Mouse (Mus musculus) gastrocnemius, postnatal 4 days (tissue): ENCODE data around the gene Notch3. TPM values are rescaled to one million over a fixed set of nuclear protein-coding genes. Genes with fewer than 3 reads are reported as not detected.
"Not testable (repeated sequence)": the region's sequence is repeated elsewhere in the genome, so short reads cannot be mapped to it uniquely, and the experiment has no call there.

ENCODE experiments used
- DNase-seq, 2 experiments: peaks; one replicate each; pipeline ENCODE4 v3.0.0; 2021 to 2022; ENCODE audit warnings: low spot score in 2 of 2, mixed read lengths in 2 of 2
- total RNA-seq, 2 experiments: library from RNA; stranded (reverse); gene quantifications; 2 replicates each; pipeline ENCODE4 v1.2.3; 2021

Gene Notch3
- total RNA-seq, 2 experiments from 2014 or later, result 68.4 to 68.9 TPM

- not testable (repeated sequence) for DNase-seq
These were observed 67.7 kb downstream of the Notch3 start for GRCm38 (mm10) chr17:32098905-32099304.

- DNase-seq, result no peak
These were observed 69.0 kb downstream of the Notch3 start for GRCm38 (mm10) chr17:32097676-32098075.

DNA sequence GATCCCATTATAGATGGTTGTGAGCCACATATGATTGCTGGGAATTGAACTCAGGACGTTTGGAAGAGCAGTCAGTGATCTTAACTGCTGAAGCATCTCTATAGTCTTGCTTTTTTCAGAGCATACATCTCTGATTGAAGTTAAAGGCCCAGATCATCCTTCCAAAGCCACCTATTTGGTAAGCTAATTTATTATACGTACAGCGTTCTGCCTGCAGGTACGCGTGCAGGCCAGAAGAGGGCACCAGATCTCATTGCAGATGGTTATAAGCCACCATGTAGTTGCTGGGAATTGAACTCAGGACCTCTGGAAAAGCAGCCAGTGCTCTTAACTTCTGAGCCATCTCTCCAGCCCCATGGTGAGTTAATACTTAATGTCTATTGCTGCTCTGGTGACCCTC is 73.8 kb downstream of the Notch3 start:
- DNase-seq, result no peak

- DNase-seq, result no peak
These were observed 74.4 kb downstream of the Notch3 start for GRCm38 (mm10) chr17:32092241-32092619.

DNA sequence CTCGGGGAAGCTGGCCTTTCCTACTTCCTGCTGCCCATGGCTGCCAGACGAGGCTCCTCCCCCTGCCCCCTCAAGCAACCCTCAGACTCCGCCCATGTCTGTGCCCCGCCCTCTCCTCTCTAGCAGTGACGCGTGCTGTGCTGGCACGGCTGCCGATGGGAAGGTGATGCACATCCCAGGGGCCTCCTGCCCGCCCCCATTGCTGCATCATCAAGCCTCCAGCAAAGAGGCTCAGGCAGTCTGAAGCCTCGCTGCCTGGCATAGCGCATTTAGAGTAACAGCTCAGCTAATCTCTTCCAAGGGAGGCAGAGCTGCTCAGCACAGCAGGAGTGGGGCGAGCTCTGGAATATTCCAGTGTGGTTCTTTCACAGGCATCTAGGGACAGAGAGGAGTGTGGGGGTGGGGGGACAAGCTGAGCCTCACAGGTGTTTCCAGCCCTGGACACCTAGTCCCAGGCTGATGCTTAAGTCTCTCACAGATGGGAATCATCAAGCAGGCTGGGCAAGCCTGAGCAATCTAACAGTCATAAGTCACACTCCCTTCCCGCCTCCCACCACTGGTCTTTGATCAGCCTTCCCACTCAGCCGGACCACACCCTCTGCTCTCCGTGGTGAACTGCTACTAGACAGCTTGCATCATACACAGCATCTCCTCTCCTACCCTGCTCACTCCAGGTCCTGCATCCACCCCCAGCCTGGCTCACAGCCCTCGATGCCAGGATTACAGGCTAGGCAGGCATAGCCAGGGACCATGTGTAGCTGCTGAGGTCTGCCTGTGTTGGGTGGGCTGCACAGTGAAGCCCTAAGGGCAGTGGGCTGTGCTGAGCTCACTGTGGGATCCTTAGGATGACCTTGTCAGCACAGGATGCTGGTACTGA is 75.0 kb downstream of the Notch3 start:
- DNase-seq, result peak in 1 of 2 experiments; percentile 73

- DNase-seq, result no peak
These were observed 75.7 kb downstream of the Notch3 start for GRCm38 (mm10) chr17:32091032-32091363.

GRCm38 (mm10) chr17:32087069-32087468 is 79.6 kb downstream of the Notch3 start:
- no peak for DNase-seq

DNA sequence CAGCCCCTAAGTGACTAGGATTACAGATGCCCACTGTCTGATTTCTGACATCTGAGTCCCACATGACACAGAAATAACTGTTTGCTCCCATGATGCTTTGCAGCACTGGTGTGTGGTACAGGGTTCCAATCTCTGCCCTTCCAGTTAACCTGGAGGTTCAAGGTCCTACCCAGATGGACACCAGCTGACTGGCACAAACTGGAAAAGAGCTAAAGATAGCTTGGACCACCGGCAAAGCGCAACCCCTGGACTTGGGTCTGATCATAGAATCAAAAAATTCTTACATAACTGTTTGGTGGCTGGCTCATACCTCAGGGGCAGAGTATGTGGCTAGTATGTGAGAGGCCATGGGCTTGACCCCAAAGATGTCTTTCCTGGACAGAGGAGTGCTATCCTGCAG is 83.3 kb downstream of the Notch3 start:
- DNase-seq, result no peak

DNA sequence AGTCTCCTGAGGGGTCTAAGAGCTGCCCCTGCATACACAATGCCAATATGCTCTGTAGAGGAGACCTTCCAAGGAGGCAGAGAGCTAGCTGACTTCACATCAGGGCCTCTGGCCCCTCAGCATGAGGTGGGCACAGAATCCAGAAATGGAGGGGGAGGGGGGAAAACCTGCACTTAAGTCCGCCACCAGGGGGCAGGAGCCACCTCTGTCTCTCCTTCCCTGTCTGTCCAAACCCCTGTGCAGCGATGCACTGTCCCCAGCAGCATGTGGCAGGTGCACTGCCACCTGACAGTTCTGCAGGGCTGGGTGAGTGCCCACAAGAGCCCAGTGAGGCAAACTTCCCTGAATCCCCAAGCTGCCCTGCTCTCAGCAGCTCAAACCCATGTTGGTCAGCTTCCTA is 91.5 kb downstream of the Notch3 start:
- peak in 1 of 2 experiments; percentile 55 for DNase-seq

DNA sequence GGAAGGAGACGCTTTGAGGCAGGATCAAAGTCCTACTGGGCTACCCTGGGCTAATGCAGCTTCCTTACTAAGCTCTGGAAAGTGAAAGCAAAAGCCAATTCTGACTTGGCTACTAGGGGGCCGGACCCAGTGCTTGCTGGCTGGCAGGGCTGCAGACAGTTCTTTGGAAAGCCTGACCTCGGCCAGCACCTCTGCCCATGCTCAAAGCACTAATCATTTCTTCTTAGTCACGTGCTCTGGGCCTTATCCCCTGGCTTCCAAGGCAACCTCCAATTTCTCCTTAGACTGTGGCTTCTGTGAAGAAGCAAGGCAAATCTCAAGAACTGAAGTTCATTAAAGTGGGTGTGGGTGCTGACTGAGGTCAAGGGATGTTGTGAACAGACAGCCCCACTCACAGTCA is 92.0 kb downstream of the Notch3 start:
- no peak for DNase-seq

DNA sequence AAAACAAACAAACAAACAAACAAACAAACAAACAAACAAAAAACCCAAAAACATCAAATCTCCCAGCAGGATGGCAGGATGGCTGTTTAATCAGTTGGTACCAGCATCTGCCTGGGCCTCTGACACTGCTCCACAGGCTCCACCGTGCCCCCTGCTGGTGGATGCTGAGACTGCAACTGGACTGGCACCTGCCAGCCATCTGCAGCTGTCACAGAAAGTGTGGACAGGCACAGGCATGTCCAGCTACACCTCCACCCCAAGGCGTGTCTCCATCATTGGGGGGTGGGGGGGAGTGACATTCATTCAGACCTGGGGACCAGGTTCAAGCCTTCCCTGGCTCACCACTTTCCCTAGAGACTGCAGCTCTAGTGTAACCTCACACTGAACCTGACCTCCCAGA is 93.3 kb downstream of the Notch3 start:
- DNase-seq, result peak; percentile 80 to 81

Other genes with a start within 250 kb of the Notch3 start
- gene Rrp1b, start 130.8 kb downstream of the Notch3 start, total RNA-seq, result 10 to 100 TPM; 17.3 to 29.4 TPM
- 1 to 10 TPM; 6.1 to 8.2 TPM for gene Hsf2bp, start 130.5 kb downstream of the Notch3 start, total RNA-seq
- gene Ephx3, start 22.7 kb upstream of the Notch3 start, total RNA-seq, result under 1 TPM; 0.17 to 0.31 TPM
- gene Brd4, start 117.9 kb upstream of the Notch3 start, total RNA-seq, result 10 to 100 TPM; 86.5 to 98.4 TPM
- 10 to 100 TPM; 50.8 to 75.1 TPM for gene Akap8, start 154.4 kb upstream of the Notch3 start, total RNA-seq
- 10 to 100 TPM; 36.7 to 50.5 TPM for gene Akap8l, start 183.8 kb upstream of the Notch3 start, total RNA-seq
- 10 to 100 TPM; 32.6 to 34.3 TPM for gene Wiz, start 222.6 kb upstream of the Notch3 start, total RNA-seq
- 1 to 10 TPM in 1 of 2 experiments, under 1 TPM in 1; 0.47 to 1.5 TPM for gene Rasal3, start 236.7 kb upstream of the Notch3 start, total RNA-seq